Mouse (Mus musculus): ENCODE measurements around the gene Gadd45gip1.
"Not testable (repeated sequence)": the region's sequence is repeated elsewhere in the genome, so short reads cannot be mapped to it uniquely, and the experiment has no call there.

Gene Gadd45gip1

GRCm38 (mm10) chr8:84797256-84797797 is 34.0 kb upstream of the Gadd45gip1 start:
- no peak for DNase-seq

DNA sequence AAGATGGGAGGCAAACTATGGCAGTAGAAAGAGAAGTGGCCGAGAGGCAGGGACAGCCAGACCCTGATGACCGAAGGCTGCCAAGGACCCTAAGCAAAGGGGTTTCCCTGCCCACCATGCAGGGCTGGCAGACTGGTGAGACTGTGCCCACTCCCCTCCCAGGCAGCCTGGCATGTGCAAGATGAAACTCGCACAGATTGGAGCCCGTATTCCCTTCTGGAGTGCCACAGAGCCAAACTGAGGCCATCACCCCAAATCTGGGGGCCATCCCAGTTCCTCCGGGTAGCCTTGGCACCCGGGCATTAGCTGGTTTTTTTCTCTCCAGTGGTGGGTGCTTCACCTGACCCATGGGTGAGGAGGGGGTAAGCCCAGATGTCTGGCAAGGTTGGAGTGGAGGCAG is 33.4 kb upstream of the Gadd45gip1 start:
- no peak for DNase-seq

GRCm38 (mm10) chr8:84798446-84799135 is 32.7 kb upstream of the Gadd45gip1 start:
- DNase-seq = no peak

DNA sequence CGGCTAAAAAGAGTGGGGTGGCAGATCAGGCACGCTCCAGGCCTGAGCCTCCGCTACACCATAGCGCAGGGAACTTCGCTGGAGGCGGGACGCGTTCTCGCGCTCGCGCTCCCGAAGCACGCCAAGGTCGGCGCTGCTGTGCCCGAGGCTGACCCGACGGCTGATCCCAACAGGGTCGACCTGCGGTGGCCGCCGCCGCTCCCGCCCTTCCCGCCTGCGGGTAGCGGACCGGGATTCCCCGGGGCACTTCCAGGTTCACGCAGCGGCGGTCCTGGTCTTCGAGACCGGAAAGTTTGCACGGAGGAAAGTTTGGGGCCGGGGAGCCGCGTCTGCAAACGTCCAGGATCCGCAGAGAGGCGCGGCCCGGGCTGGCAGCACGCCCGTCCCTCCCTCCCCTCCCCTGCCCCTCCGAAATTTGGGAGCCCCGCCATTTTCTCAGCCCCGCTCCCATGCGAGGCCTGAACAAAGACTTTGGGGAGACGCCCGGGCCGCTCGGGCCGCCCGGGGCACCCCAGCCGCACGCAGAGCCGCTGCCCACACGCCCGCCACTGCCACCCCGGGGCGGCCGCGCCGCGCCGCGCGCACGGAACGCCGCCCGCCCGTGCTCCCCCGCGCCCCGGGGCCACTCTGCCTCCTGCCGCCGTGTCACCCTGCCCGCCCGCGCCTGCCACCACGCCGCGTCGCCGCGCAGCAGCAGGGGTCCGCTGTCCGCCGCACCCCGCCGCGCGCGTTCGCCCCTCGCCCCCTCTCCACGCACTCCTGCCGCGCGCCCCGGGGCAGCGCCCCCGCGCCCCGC is 32.0 kb upstream of the Gadd45gip1 start:
- peak; percentile 40 to 76 for DNase-seq

- DNase-seq = peak; percentile 77 to 87
Observed at GRCm38 (mm10) chr8:84799999-84800831, 31.1 kb upstream of the Gadd45gip1 start, which contains the start of gene Nfix. Nfix (minus strand) TSS chr8:84800344.

- no peak for DNase-seq
Observed at GRCm38 (mm10) chr8:84806031-84806430, 25.3 kb upstream of the Gadd45gip1 start.

DNA sequence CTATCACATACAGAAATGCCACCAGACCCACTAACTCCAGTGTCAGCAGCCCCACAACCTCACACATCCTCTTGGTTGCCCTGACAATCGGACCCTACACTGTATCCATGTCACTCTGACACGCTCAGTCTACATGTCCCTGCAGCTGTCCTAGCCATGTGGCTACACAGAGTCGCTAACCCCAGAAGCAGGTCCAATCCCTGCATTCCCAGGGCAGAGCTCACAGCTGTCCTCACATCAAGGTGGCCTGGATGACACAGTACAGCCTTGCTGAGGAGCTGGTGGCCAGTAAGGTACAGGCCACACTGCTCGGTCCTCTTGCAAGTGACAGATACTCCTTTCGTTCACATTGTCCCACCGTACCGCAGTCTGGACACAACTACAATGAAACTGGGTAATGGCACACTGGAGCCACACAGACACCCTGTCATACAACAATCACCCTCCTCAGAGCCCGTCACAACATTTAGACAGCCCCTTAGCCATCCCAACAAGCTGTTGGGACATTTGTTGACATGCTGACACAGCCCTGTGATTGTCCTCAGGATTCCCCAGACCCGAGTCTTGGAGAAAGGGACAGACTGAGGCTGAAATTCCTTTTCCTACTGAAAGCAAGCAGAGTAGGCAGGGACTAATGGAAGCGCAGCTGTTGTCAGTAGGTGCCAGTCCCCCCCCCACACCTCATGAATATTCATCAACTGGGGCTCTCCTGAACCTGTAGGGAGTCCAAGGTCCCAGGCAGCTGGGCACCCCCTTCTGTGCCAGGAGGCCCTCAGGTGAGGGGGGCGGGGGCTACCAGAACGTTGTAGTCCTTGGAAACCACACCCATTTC is 22.0 kb upstream of the Gadd45gip1 start:
- no peak for DNase-seq

GRCm38 (mm10) chr8:84809941-84810280 is 21.4 kb upstream of the Gadd45gip1 start:
- no peak for DNase-seq

- peak; percentile 88 to 95 for DNase-seq
Observed at GRCm38 (mm10) chr8:84810896-84811295, 20.4 kb upstream of the Gadd45gip1 start.

GRCm38 (mm10) chr8:84811303-84811702 is 20.0 kb upstream of the Gadd45gip1 start:
- no peak for DNase-seq

DNA sequence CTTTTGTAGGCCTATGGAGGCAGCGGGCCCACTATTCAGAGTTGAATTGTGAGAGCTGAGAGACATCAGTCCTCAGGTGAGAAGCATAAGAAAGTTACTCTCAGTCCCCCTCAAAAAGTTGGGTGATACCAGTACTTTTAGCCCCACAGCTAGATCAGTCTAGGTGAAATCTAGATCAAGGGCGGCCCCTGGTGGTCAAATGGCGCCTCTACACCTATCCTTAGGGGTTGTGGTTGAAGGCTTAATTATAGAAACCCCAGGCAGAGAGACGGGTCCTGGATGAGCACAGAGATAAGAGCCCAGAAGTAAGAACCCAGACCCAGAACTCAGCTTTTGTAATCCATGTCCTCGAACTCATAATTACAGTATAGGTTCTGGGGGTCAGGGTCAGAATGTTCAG is 18.3 kb upstream of the Gadd45gip1 start:
- DNase-seq = peak; percentile 76 to 92

GRCm38 (mm10) chr8:84813830-84814229 is 17.5 kb upstream of the Gadd45gip1 start:
- DNase-seq = no peak

DNA sequence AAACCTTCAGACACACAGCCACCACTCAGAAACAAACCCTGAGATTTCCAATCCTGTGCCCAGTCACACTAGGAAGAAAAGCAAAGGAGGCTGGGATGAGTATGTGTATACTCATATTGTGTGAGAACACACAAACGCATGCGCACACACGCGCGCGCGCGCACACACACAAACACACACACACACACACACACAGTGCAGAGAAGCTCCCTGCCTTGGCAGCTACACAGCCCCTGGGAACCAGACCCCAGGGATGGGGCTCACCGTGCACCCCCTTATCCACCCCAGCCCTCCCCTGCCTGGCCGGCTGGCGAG is 17.1 kb upstream of the Gadd45gip1 start:
- DNase-seq = no peak

- DNase-seq = no peak
Observed at GRCm38 (mm10) chr8:84814555-84815441, 16.5 kb upstream of the Gadd45gip1 start.

- peak; percentile 90 to 98 for DNase-seq
Observed at GRCm38 (mm10) chr8:84815547-84815946, 15.8 kb upstream of the Gadd45gip1 start.

GRCm38 (mm10) chr8:84816117-84816516 is 15.2 kb upstream of the Gadd45gip1 start:
- DNase-seq = no peak

DNA sequence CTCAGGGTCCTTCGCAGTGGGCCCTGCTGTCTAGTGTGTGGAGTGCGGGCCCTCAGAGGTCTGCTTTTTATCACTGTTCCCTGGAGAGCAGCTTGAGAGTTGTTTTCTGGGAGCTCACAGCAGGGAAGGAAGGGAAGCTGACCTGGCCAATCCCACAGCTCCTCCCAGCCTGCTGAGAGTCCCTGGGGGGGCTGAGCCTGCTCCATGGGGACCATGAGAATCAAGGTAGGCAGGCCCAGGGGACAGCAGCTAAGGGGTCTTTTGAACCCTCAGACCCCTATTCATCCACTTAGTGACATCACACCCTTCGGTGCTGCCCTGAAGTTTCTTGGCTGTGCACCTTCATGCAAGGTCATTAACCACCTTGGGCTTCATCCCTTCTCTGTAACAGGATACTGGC is 8.6 kb upstream of the Gadd45gip1 start, which contains the start of gene Dand5:
Dand5 (minus strand) TSS at position 101 of the 400 bp plus-strand sequence.
- no peak for DNase-seq

GRCm38 (mm10) chr8:84823653-84824052 is 7.7 kb upstream of the Gadd45gip1 start:
- DNase-seq = peak; percentile 58 to 83

GRCm38 (mm10) chr8:84825636-84826035 is 5.7 kb upstream of the Gadd45gip1 start:
- no peak for DNase-seq

GRCm38 (mm10) chr8:84826518-84826917 is 4.8 kb upstream of the Gadd45gip1 start:
- not testable (repeated sequence) for DNase-seq
